In the genomic region with DNA sequence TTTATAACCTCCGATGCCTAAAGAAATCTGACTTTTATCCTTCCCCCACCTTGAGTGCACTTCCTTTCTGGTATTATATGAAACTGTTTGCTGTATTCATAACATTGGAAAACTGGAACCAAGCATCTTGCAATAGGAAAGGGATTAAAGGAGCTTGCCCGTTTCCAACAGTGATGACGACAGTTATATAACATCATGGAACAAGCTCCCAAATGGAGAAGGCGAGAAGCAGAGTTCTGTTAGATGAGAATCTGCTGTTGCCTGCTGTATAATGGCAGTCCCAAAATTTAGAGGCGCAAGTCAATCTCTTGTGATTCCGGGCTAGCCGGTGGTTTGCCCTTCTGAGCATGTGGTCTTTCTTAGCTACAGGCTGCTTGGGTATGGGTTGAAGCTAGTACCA, we compare ENCODE assay signal across 27 mouse cellular contexts. TPM values are rescaled to one million over a fixed set of nuclear protein-coding genes. Genes with fewer than 3 reads are reported as not detected.
DNase-seq lines count a peak whose midpoint lies in the region; ATAC-seq and TF ChIP-seq lines count a peak whose summit lies in the region.
"Had no signal": no experiment of that assay in that cellular context is flagged by ENCODE, and none has a peak within 500 bp of the region (broad histone marks: within the 10 kb centered on the region; RNA-seq: fewer than 3 reads in every experiment).

No protein-coding gene starts in this region.

- ATAC-seq in frontal cortex, adult (ENCODE audit: low TSS enrichment) = peak; percentile 48
- ATAC-seq: CD4-positive, CD25-positive, alpha-beta regulatory T cell, adult 4 months; forebrain, embryonic 14.5 days; forebrain, embryonic 16.5 days had no signal

- TF ChIP-seq EP300 in CH12.LX (IDR thresholded peaks at IDR 0.05; ENCODE audit: low read length) = no peak

- H3K79me2 ChIP-seq in CH12.LX (replicated peaks; ENCODE audit: control insufficient read depth, extremely low read depth, insufficient read depth, poor library complexity, severe bottlenecking) = peaks cover 7% of the 10 kb centered on the region; the same call in 1 of the 2 replicates

- TF ChIP-seq CTCF in layer of hippocampus, adult 2 months (conservative IDR thresholded peaks at IDR 0.05) = no peak
- no peak for TF ChIP-seq CTCF in CH12.LX (conservative IDR thresholded peaks at IDR 0.05 in 1 of 2, IDR thresholded peaks at IDR 0.05 in 1 of 2; ENCODE audit: low read depth in 2 of 2, low read length in 2 of 2)
- TF ChIP-seq CTCF in cortical plate, adult 2 months (IDR thresholded peaks at IDR 0.05; ENCODE audit: extremely low read depth, insufficient read depth, low read length) = no peak

- no peak overlapping the region for H3K4me3 ChIP-seq in layer of hippocampus, adult 2 months
- H3K4me3 ChIP-seq in CH12.LX (replicated peaks in 1 of 3; ENCODE audit: low read depth in 2 of 3, low read length in 2 of 3, poor library complexity in 1 of 3) = no peak overlapping the region
- H3K4me3 ChIP-seq in cortical plate, adult 2 months (ENCODE audit: insufficient read depth, low read length) = no peak overlapping the region
- H3K4me3 ChIP-seq: embryonic facial prominence, embryonic 13.5 days; embryonic facial prominence, embryonic 15.5 days; erythroblast, embryonic 14.5 days; forebrain, embryonic 10.5 days; forebrain, embryonic 12.5 days had no signal

- no peak overlapping the region for H3K9ac ChIP-seq in CH12.LX (ENCODE audit: insufficient read depth, low read depth)
- H3K9ac ChIP-seq: embryonic facial prominence, embryonic 13.5 days; embryonic facial prominence, embryonic 15.5 days; forebrain, embryonic 12.5 days had no signal

- no peaks in the 10 kb centered on the region for H3K27me3 ChIP-seq in CH12.LX (replicated peaks)
- H3K27me3 ChIP-seq: embryonic facial prominence, embryonic 13.5 days; embryonic facial prominence, embryonic 15.5 days; forebrain, embryonic 12.5 days had no signal

- no peaks in the 10 kb centered on the region for H3K9me3 ChIP-seq in CH12.LX (replicated peaks; ENCODE audit: low read length)
- H3K9me3 ChIP-seq: embryonic facial prominence, embryonic 13.5 days; embryonic facial prominence, embryonic 15.5 days; forebrain, embryonic 10.5 days; forebrain, embryonic 12.5 days had no signal

- dilution Hi-C loops in CH12.LX (cut with MboI; ENCODE audit: extremely low pct_ligation_motif_present, extremely low pct_unique_long_range_greater_than_20kb, low sequenced_read_pairs) = no loop called here

- no peak for DNase-seq in frontal cortex, postnatal 25 days (ENCODE audit: low spot score in 2 of 2)
- DNase-seq in layer of hippocampus, adult 2 months (ENCODE audit: low spot score in 2 of 2) = peak in 1 of 2 experiments; percentile 42
- no peak for DNase-seq in layer of hippocampus, adult 9-11 months
- DNase-seq in CH12.LX (ENCODE audit: extremely low read depth) = no peak
- no peak for DNase-seq in testis, postnatal 10 days (ENCODE audit: low spot score)
- no peak for DNase-seq in adrenal gland, adult 18-20 months (ENCODE audit: low spot score in 2 of 2)
- DNase-seq: adrenal gland, adult 8-10 months; adrenal gland, postnatal 14 days; adrenal gland, postnatal 36 days; B cell, adult 2 months; cerebellum, adult 11-12 months; cerebellum, adult 2 months; cerebellum, adult 9-10 months; cerebellum, postnatal 10 days; cerebellum, postnatal 25 days; embryo, embryonic 11 days had no signal

- no peak for TF ChIP-seq RAD21 in CH12.LX (IDR thresholded peaks at IDR 0.05; ENCODE audit: low read depth, low read length)

- H3K36me3 ChIP-seq in CH12.LX (replicated peaks in 1 of 2; ENCODE audit: control insufficient read depth in 1 of 2, insufficient read depth in 1 of 2, low read length in 1 of 2) = peaks cover 0 to 30% of the 10 kb centered on the region in 2 experiments
- H3K36me3 ChIP-seq: embryonic facial prominence, embryonic 13.5 days; embryonic facial prominence, embryonic 15.5 days; forebrain, embryonic 12.5 days had no signal

- no peak for TF ChIP-seq POLR2A in CH12.LX (IDR thresholded peaks at IDR 0.05; ENCODE audit: low read depth, low read length)
- TF ChIP-seq POLR2A in cortical plate, adult 2 months (IDR thresholded peaks at IDR 0.05; ENCODE audit: extremely low read depth, insufficient read depth, low read length) = no peak

- in situ Hi-C loops in CH12.LX (cut with MboI; ENCODE audit: low pct_ligation_motif_present, low pct_unique_long_range_greater_than_20kb, low sequenced_read_pairs) = no loop called here

- peaks cover 36 to 83% of the 10 kb centered on the region in 2 experiments for H3K4me1 ChIP-seq in CH12.LX (ENCODE audit: control insufficient read depth in 1 of 2, insufficient read depth in 2 of 2)
- H3K4me1 ChIP-seq in cortical plate, adult 2 months (ENCODE audit: control insufficient read depth, insufficient read depth, low read length) = peaks cover 22% of the 10 kb centered on the region

- peak overlapping the region; percentile 83 for H3K27ac ChIP-seq in layer of hippocampus, adult 2 months
- no peak overlapping the region for H3K27ac ChIP-seq in CH12.LX (ENCODE audit: insufficient read depth, low read depth)
- H3K27ac ChIP-seq in cortical plate, adult 2 months (ENCODE audit: insufficient read depth, low read length) = peak overlapping the region; percentile 60; the same call in 1 of the 2 replicates
- H3K27ac ChIP-seq: embryonic facial prominence, embryonic 13.5 days; embryonic facial prominence, embryonic 15.5 days; forebrain, embryonic 10.5 days; forebrain, embryonic 12.5 days had no signal

- H3K4me2 ChIP-seq in CH12.LX (ENCODE audit: insufficient read depth, low read depth, poor library complexity, severe bottlenecking) = no peak overlapping the region
- H3K4me2 ChIP-seq: embryonic facial prominence, embryonic 13.5 days; embryonic facial prominence, embryonic 15.5 days; forebrain, embryonic 12.5 days had no signal

TF ChIP-seq in CH12.LX, 34 proteins besides CTCF, POLR2A, EP300 and RAD21:
- TF ChIP-seq ZC3H11A (IDR thresholded peaks at IDR 0.05; ENCODE audit: low read depth, low read length) (no peak), MAFK (IDR thresholded peaks at IDR 0.05; ENCODE audit: insufficient replicate concordance, low read length) (0 out of 2 replicates have a peak, but pooled peaks have one; percentile 5)
TF ChIP-seq in CH12.LX: peak in this region for 1.

RNA-seq across cellular contexts. Expression of a gene that starts 34.8 kb away (rescaled TPM):
- 100 to 1,000 TPM; 116 to 124 TPM for total RNA-seq in layer of hippocampus, adult 2 months (2021)
- 18.2 and 22.1 TPM in 2 replicates for total RNA-seq in CH12.LX (2012; rRNA removed)
- total RNA-seq in CH12.LX (2014; rRNA removed) = 4.0 and 4.3 TPM in 2 replicates
- polyA plus RNA-seq in CH12.LX (2012; ENCODE audit: insufficient read length, low read depth) = 18.6 and 20.0 TPM in 2 replicates
- 67.3 and 78.1 TPM in 2 replicates for polyA plus RNA-seq in cortical plate, adult 2 months (2012; rRNA removed)
- total RNA-seq in adrenal gland, adult 18-20 months (2021) = 10 to 100 TPM; 35.0 to 41.0 TPM
- total RNA-seq: MEL had no signal

RNA-seq across cellular contexts. Expression of a gene that starts 58.4 kb away (rescaled TPM):
- total RNA-seq in layer of hippocampus, adult 2 months (2021) = 10 to 100 TPM; 33.6 to 34.6 TPM
- total RNA-seq in CH12.LX (2012; rRNA removed) (0.59 and 0.67 TPM in 2 replicates), CH12.LX (2014; rRNA removed) (0.07 and 0.34 TPM in 2 replicates)
- 1.2 and 1.5 TPM in 2 replicates for polyA plus RNA-seq in CH12.LX (2012; ENCODE audit: insufficient read length, low read depth)
- 40.8 and 40.9 TPM in 2 replicates for polyA plus RNA-seq in cortical plate, adult 2 months (2012; rRNA removed)
- total RNA-seq in adrenal gland, adult 18-20 months (2021) = 10 to 100 TPM; 12.6 to 12.9 TPM
- total RNA-seq: MEL had no signal
- polyA plus RNA-seq: erythroblast, embryonic 14.5 days had no signal

Comparison
In these comparisons a context has a peak if more than half of its experiments do, and no peak if none do; other contexts are left out.
1. RNA of a gene that starts 58.4 kb away (total RNA-seq): 33.6 to 34.6 TPM in layer of hippocampus, adult 2 months and 12.6 to 12.9 TPM in adrenal gland, adult 18-20 months; 0.07 to 0.67 TPM in CH12.LX; every median in the first group is over 4 times any median in the second.